Mouse (Mus musculus) MEL (cell line): ENCODE measurements at regions not wholly inside any gene's neighbourhood (a gene's known extent, or its start where the extent isn't known, plus 50 kb on each side); places are given as distances from the start of the nearest gene placed in this dataset.

Experiments used
- DNase-seq: peaks from one replicate; pipeline ENCODE4 v3.0.0; 2011; ENCODE audit warnings: low read depth, low spot score
- H3K27ac ChIP-seq: 2 replicates; pipeline ENCODE4 v1.5.1; 2012; ENCODE audit warnings: low read depth, mild to moderate bottlenecking, control low read depth, low read length, moderate library complexity; ENCODE audit not compliant: control insufficient read depth
- H3K27me3 ChIP-seq, 2 experiments: fragments of 150-350 bp in 1 of 2; sonication (generic) in 1 of 2; 2 replicates each; pipeline ENCODE4 v1.6.1; 2012; ENCODE audit warnings: low read length in 2 of 2, mild to moderate bottlenecking in 2 of 2, improper control_type of control experiment in 1 of 2, moderate library complexity in 1 of 2; ENCODE audit not compliant: insufficient read depth in 2 of 2, control insufficient read depth in 1 of 2
- H3K36me3 ChIP-seq, 2 experiments: 2 replicates each; pipeline ENCODE4 v1.6.1; 2012 to 2014; ENCODE audit warnings: low read length in 2 of 2, improper control_type of control experiment in 1 of 2, inconsistent platforms in 1 of 2, mild to moderate bottlenecking in 1 of 2; ENCODE audit not compliant: insufficient read depth in 2 of 2, control insufficient read depth in 1 of 2
- H3K4me1 ChIP-seq, 2 experiments: fragments of 150-350 bp in 1 of 2; sonication (generic) in 1 of 2; 2 replicates each; pipeline ENCODE4 v1.6.1; 2012; ENCODE audit warnings: low read length in 2 of 2, improper control_type of control experiment in 1 of 2, mild to moderate bottlenecking in 1 of 2; ENCODE audit not compliant: insufficient read depth in 2 of 2, control insufficient read depth in 1 of 2
- H3K4me3 ChIP-seq, 2 experiments: fragments of 150-350 bp in 1 of 2; sonication (generic) in 1 of 2; 2 replicates each; pipeline ENCODE4 v1.5.1; 2012; ENCODE audit warnings: low read depth in 2 of 2, low read length in 2 of 2, mild to moderate bottlenecking in 2 of 2, moderate library complexity in 2 of 2, control low read depth in 1 of 2, improper control_type of control experiment in 1 of 2; ENCODE audit not compliant: control insufficient read depth in 1 of 2, insufficient read depth in 1 of 2
- H3K79me2 ChIP-seq: 2 replicates; pipeline ENCODE4 v1.6.1; 2012; ENCODE audit warnings: mild to moderate bottlenecking, low read length, moderate library complexity; ENCODE audit not compliant: control insufficient read depth, poor library complexity, insufficient read depth
- H3K9ac ChIP-seq: 2 replicates; pipeline ENCODE4 v1.6.1; 2012; ENCODE audit warnings: low read depth, mild to moderate bottlenecking, control low read depth, low read length, moderate library complexity; ENCODE audit not compliant: control insufficient read depth, poor library complexity, severe bottlenecking
- H3K9me3 ChIP-seq: fragments of 150-350 bp; sonication (generic); replicated peaks from 2 replicates; pipeline ENCODE4 v1.6.1; 2012; ENCODE audit warnings: mild to moderate bottlenecking, low read length, improper control_type of control experiment, moderate library complexity; ENCODE audit not compliant: insufficient read depth
- E2F4 ChIP-seq: IDR thresholded peaks from 2 replicates; pipeline ENCODE4 v1.6.1; 2011; ENCODE audit warnings: low read depth, low read length, improper control_type of control experiment, borderline replicate concordance
- ETS1 ChIP-seq: IDR thresholded peaks from 2 replicates; pipeline ENCODE4 v1.6.1; 2012; ENCODE audit warnings: low read depth, mild to moderate bottlenecking, inconsistent platforms, low read length, improper control_type of control experiment, moderate library complexity
- GATA1 ChIP-seq: IDR thresholded peaks from 2 replicates; pipeline ENCODE4 v1.6.1; 2011; ENCODE audit warnings: low read depth, low read length, improper control_type of control experiment
- HCFC1 ChIP-seq: IDR thresholded peaks from 2 replicates; pipeline ENCODE4 v1.6.1; 2012; ENCODE audit warnings: low read depth, mild to moderate bottlenecking, inconsistent platforms, low read length, improper control_type of control experiment, moderate library complexity
- MAZ ChIP-seq: IDR thresholded peaks from 2 replicates; pipeline ENCODE4 v1.6.1; 2012; ENCODE audit warnings: low read depth, mild to moderate bottlenecking, inconsistent platforms, low read length, improper control_type of control experiment
- MXI1 ChIP-seq: IDR thresholded peaks from 2 replicates; pipeline ENCODE4 v1.6.1; 2011; ENCODE audit warnings: mild to moderate bottlenecking, low read depth, low read length, improper control_type of control experiment
- POLR2A ChIP-seq, 2 experiments: IDR thresholded peaks; 2 replicates each; pipeline ENCODE4 v1.6.1; 2011 to 2012; ENCODE audit warnings: low read length in 2 of 2, mild to moderate bottlenecking in 2 of 2, control low read depth in 1 of 2, improper control_type of control experiment in 1 of 2, low read depth in 1 of 2, moderate library complexity in 1 of 2; ENCODE audit not compliant: control insufficient read depth in 1 of 2, insufficient read depth in 1 of 2, poor library complexity in 1 of 2
- POLR2AphosphoS5 ChIP-seq: IDR thresholded peaks from 2 replicates; pipeline ENCODE4 v1.6.1; 2012; ENCODE audit warnings: low read depth, borderline replicate concordance, mild to moderate bottlenecking, inconsistent platforms, low read length, moderate library complexity, mixed read lengths
- SIN3A ChIP-seq: IDR thresholded peaks from 2 replicates; pipeline ENCODE4 v1.6.1; 2012; ENCODE audit warnings: low read length, improper control_type of control experiment, inconsistent platforms
- TBP ChIP-seq: IDR thresholded peaks from 2 replicates; pipeline ENCODE4 v1.8.0; 2011; ENCODE audit warnings: low read depth, low read length, improper control_type of control experiment
- TCF12 ChIP-seq: IDR thresholded peaks from 2 replicates; pipeline ENCODE4 v1.6.1; 2014; ENCODE audit warnings: low read depth, mild to moderate bottlenecking, inconsistent platforms, low read length, improper control_type of control experiment, moderate library complexity
- UBTF ChIP-seq: IDR thresholded peaks from 2 replicates; pipeline ENCODE4 v1.6.1; 2012; ENCODE audit warnings: low read depth, mild to moderate bottlenecking, inconsistent platforms, low read length, improper control_type of control experiment, moderate library complexity, borderline replicate concordance; ENCODE audit not compliant: insufficient read depth
- USF1 ChIP-seq: IDR thresholded peaks from 2 replicates; pipeline ENCODE4 v1.6.1; 2014; ENCODE audit warnings: low read depth, mild to moderate bottlenecking, inconsistent platforms, low read length, improper control_type of control experiment, moderate library complexity
- ZC3H11A ChIP-seq: IDR thresholded peaks from 2 replicates; pipeline ENCODE4 v1.6.1; 2012; ENCODE audit warnings: low read depth, mild to moderate bottlenecking, inconsistent platforms, low read length, improper control_type of control experiment
- ZMIZ1 ChIP-seq: IDR thresholded peaks from 2 replicates; pipeline ENCODE4 v1.6.1; 2012; ENCODE audit warnings: low read depth, mild to moderate bottlenecking, inconsistent platforms, low read length, improper control_type of control experiment, moderate library complexity
- ZNF384 ChIP-seq: IDR thresholded peaks from 2 replicates; pipeline ENCODE4 v1.6.1; 2012; ENCODE audit warnings: low read depth, mild to moderate bottlenecking, inconsistent platforms, low read length, improper control_type of control experiment

GRCm38 (mm10) chr2:79543456-79543855 is 86.9 kb upstream of the Cerkl start:
- H3K9me3 ChIP-seq = no peaks in the 10 kb centered on the region
- no peaks in the 10 kb centered on the region for H3K36me3 ChIP-seq
- no peak overlapping the region for H3K9ac ChIP-seq
- no peak overlapping the region for H3K27ac ChIP-seq
- H3K4me1 ChIP-seq = no peaks in the 10 kb centered on the region
- no peak overlapping the region for H3K4me3 ChIP-seq
- peaks cover 0 to 5% of the 10 kb centered on the region in 2 experiments; a peak in 3 of 4 replicates for H3K27me3 ChIP-seq
- no peak for DNase-seq
- TF ChIP-seq E2F4 (no peak), ETS1 (no peak), ZNF384 (no peak), POLR2AphosphoS5 (no peak), MAZ (no peak), HCFC1 (no peak), USF1 (no peak), UBTF (no peak), POLR2A (IDR thresholded peaks at IDR 0.05; ENCODE audit: control insufficient read depth in 1 of 2, insufficient read depth in 1 of 2, low read depth in 1 of 2, low read length in 2 of 2, poor library complexity in 1 of 2) (no peak), TBP (no peak), TCF12 (no peak)
- no peaks in the 10 kb centered on the region for H3K79me2 ChIP-seq

- H3K36me3 ChIP-seq = no peaks in the 10 kb centered on the region
- H3K9ac ChIP-seq = no peak overlapping the region
- no peak for TF ChIP-seq POLR2AphosphoS5
- TF ChIP-seq ZNF384 = 0 out of 2 replicates have a peak, but pooled peaks have one; percentile 20
- no peak for DNase-seq
- H3K9me3 ChIP-seq = no peaks in the 10 kb centered on the region
- no peak overlapping the region for H3K4me3 ChIP-seq
- no peak overlapping the region for H3K27ac ChIP-seq
- no peaks in the 10 kb centered on the region for H3K79me2 ChIP-seq
- no peaks in the 10 kb centered on the region for H3K4me1 ChIP-seq
- peaks cover 5% of the 10 kb centered on the region in 2 experiments for H3K27me3 ChIP-seq
Observed at GRCm38 (mm10) chr2:79543948-79544792, 87.6 kb upstream of the Cerkl start.

- TF ChIP-seq ZC3H11A (no peak), MXI1 (no peak), GATA1 (no peak), SIN3A (no peak), ZMIZ1 (no peak)
- H3K4me1 ChIP-seq = no peaks in the 10 kb centered on the region
Observed at GRCm38 (mm10) chr2:79544793-79545260, 88.2 kb upstream of the Cerkl start.

More at GRCm38 (mm10) chr2:79544793-79545260, 88.2 kb upstream of the Cerkl start:
- no peaks in the 10 kb centered on the region for H3K9me3 ChIP-seq
- DNase-seq = no peak
- H3K4me3 ChIP-seq = no peak overlapping the region
- no peaks in the 10 kb centered on the region for H3K36me3 ChIP-seq
- no peak overlapping the region for H3K27ac ChIP-seq
- no peaks in the 10 kb centered on the region for H3K79me2 ChIP-seq
- H3K9ac ChIP-seq = no peak overlapping the region
- H3K27me3 ChIP-seq = peaks cover 6 to 8% of the 10 kb centered on the region in 2 experiments
